ENCODE assay signal across 14 mouse cellular contexts in genomic region chr3:60797808-60798207, GRCm38 (mm10).
DNase-seq lines count a peak whose midpoint lies in the region; ATAC-seq and TF ChIP-seq lines count a peak whose summit lies in the region.
"Had no signal": no experiment of that assay in that cellular context is flagged by ENCODE, and none has a peak within 500 bp of the region (broad histone marks: within the 10 kb centered on the region; RNA-seq: fewer than 3 reads in every experiment).

No protein-coding gene starts in this region.

- no peak for TF ChIP-seq CTCF in gastrocnemius, adult 2 months (IDR thresholded peaks at IDR 0.05)
- TF ChIP-seq CTCF in brain, embryonic 14.5 days (IDR thresholded peaks at IDR 0.05; ENCODE audit: borderline replicate concordance, extremely low read depth, insufficient read depth, insufficient read length) = no peak

- no peak for ATAC-seq in midbrain, embryonic 14.5 days (ENCODE audit: low FRiP score, low TSS enrichment)
- ATAC-seq in megakaryocyte, adult 5-6 weeks (ENCODE audit: poor library complexity, severe bottlenecking) = no peak
- ATAC-seq: forebrain, embryonic 13.5 days; liver, embryonic 12.5 days had no signal

- WGBS in midbrain, embryonic 14.5 days = 66% methylated on average over 6 of the region's 6 CpGs
- 78% methylated on average over 6 of the region's 6 CpGs for WGBS in forebrain, embryonic 10.5 days

- H3K4me3 ChIP-seq in gastrocnemius, adult 2 months = no peak overlapping the region
- H3K4me3 ChIP-seq in midbrain, embryonic 14.5 days (replicated peaks; ENCODE audit: low read depth, low read length) = no peak overlapping the region
- no peak overlapping the region for H3K4me3 ChIP-seq in forebrain, embryonic 10.5 days
- H3K4me3 ChIP-seq: forebrain, embryonic 13.5 days; hindbrain, embryonic 15.5 days; liver, embryonic 12.5 days had no signal

- no peaks in the 10 kb centered on the region for H3K36me3 ChIP-seq in midbrain, embryonic 14.5 days (ENCODE audit: control insufficient read depth, insufficient read depth, low read length)
- no peaks in the 10 kb centered on the region for H3K36me3 ChIP-seq in forebrain, embryonic 10.5 days (replicated peaks)
- H3K36me3 ChIP-seq: hindbrain, embryonic 15.5 days; liver, embryonic 12.5 days had no signal

- DNase-seq in gastrocnemius, adult 2 months = peak; percentile 48
- no peak for DNase-seq in gastrocnemius, postnatal 4 days (ENCODE audit: low spot score in 2 of 2)
- DNase-seq in ES-CJ7 (ENCODE audit: low read depth, low spot score) = peak; percentile 23
- DNase-seq in brain, embryonic 14.5 days (ENCODE audit: low read depth) = peak; percentile 22
- peak; percentile 16 for DNase-seq in heart, postnatal 4 days
- DNase-seq in midbrain, embryonic 14.5 days = no peak
- no peak for DNase-seq in forebrain, embryonic 10.5 days (ENCODE audit: extremely low spot score, low spot score)
- DNase-seq: kidney, postnatal 4 days; retina, postnatal 1 day had no signal

- intact Hi-C loops in gastrocnemius, adult 2 months (cut with DNase I) = no loop called here

- no peaks in the 10 kb centered on the region for H3K4me1 ChIP-seq in midbrain, embryonic 14.5 days (ENCODE audit: control insufficient read depth, insufficient read depth, low read length)
- H3K4me1 ChIP-seq in forebrain, embryonic 10.5 days = no peaks in the 10 kb centered on the region
- H3K4me1 ChIP-seq: forebrain, embryonic 13.5 days; hindbrain, embryonic 15.5 days; liver, embryonic 12.5 days had no signal

- no peak overlapping the region for H3K4me2 ChIP-seq in midbrain, embryonic 14.5 days (ENCODE audit: low read length)
- H3K4me2 ChIP-seq: forebrain, embryonic 13.5 days; hindbrain, embryonic 15.5 days; liver, embryonic 12.5 days had no signal

- TF ChIP-seq POLR2A in brain, embryonic 14.5 days (IDR thresholded peaks at IDR 0.05; ENCODE audit: borderline replicate concordance, extremely low read depth, insufficient read depth, insufficient read length, poor library complexity, severe bottlenecking) = no peak

- H3K27me3 ChIP-seq in midbrain, embryonic 14.5 days (ENCODE audit: control insufficient read depth, insufficient read depth, low read length) = no peaks in the 10 kb centered on the region
- H3K27me3 ChIP-seq in forebrain, embryonic 10.5 days (ENCODE audit: poor library complexity, severe bottlenecking) = no peaks in the 10 kb centered on the region
- H3K27me3 ChIP-seq: forebrain, embryonic 13.5 days; hindbrain, embryonic 15.5 days; liver, embryonic 12.5 days had no signal

- H3K27ac ChIP-seq in gastrocnemius, adult 2 months = peak overlapping the region; percentile 70
- H3K27ac ChIP-seq in midbrain, embryonic 14.5 days (replicated peaks; ENCODE audit: low read depth, low read length) = no peak overlapping the region
- no peak overlapping the region for H3K27ac ChIP-seq in forebrain, embryonic 10.5 days
- H3K27ac ChIP-seq: forebrain, embryonic 13.5 days; hindbrain, embryonic 15.5 days; liver, embryonic 12.5 days; macrophage had no signal

- no peak overlapping the region for H3K9ac ChIP-seq in midbrain, embryonic 14.5 days (replicated peaks; ENCODE audit: low read length)
- H3K9ac ChIP-seq: forebrain, embryonic 13.5 days; hindbrain, embryonic 15.5 days; liver, embryonic 12.5 days had no signal

- H3K9me3 ChIP-seq in midbrain, embryonic 14.5 days (ENCODE audit: control insufficient read depth, low read length) = no peaks in the 10 kb centered on the region
- H3K9me3 ChIP-seq in forebrain, embryonic 10.5 days = no peaks in the 10 kb centered on the region
- H3K9me3 ChIP-seq: forebrain, embryonic 13.5 days; hindbrain, embryonic 15.5 days; liver, embryonic 12.5 days had no signal

Comparison
In these comparisons a context has a peak if more than half of its experiments do, and no peak if none do; other contexts are left out.
1. DNase-seq: peak in gastrocnemius, adult 2 months (single experiment), ES-CJ7 (single experiment), brain, embryonic 14.5 days (single experiment) and heart, postnatal 4 days (single experiment); none in gastrocnemius, postnatal 4 days (0 of 2), midbrain, embryonic 14.5 days (single experiment) and forebrain, embryonic 10.5 days (single experiment).